Mouse (Mus musculus) ES-Bruce4 (cell line): ENCODE data around the gene Tmppe.

Experiments
- CTCF ChIP-seq: IDR thresholded peaks from one replicate; pipeline ENCODE4 v1.8.1; 2011; ENCODE audit warnings: low read depth, low read length
- EP300 ChIP-seq: IDR thresholded peaks from 2 replicates; pipeline ENCODE4 v1.6.1; 2011; ENCODE audit warnings: low read depth, low read length; ENCODE audit not compliant: insufficient read depth
- POLR2A ChIP-seq: IDR thresholded peaks from one replicate; pipeline ENCODE4 v1.8.1; 2011; ENCODE audit warnings: low read length; ENCODE audit not compliant: insufficient read depth

GRCm38 (mm10) chr9:114390749-114391075, 10.2 kb upstream of the Tmppe start:
- no peak for TF ChIP-seq EP300
- TF ChIP-seq POLR2A = no peak
- TF ChIP-seq CTCF = no peak
